Mouse (Mus musculus) cerebellum, adult 2 months (tissue): ENCODE data around the gene Exosc7. TPM values are rescaled to one million over a fixed set of nuclear protein-coding genes. Genes with fewer than 3 reads are reported as not detected.

Experiments used
- DNase-seq, 2 experiments: peaks; one replicate each; pipeline ENCODE4 v3.0.0; 2021
- H3K27ac ChIP-seq: fragments of 200-500 bp; 2 replicates; pipeline ENCODE4 v1.5.1; 2012; ENCODE audit warnings: low read length, control low read depth, inconsistent platforms; ENCODE audit not compliant: insufficient read depth
- H3K27me3 ChIP-seq: fragments of 200-500 bp; 2 replicates; pipeline ENCODE4 v1.6.1; 2012; ENCODE audit warnings: inconsistent platforms, mild to moderate bottlenecking, low read length, moderate library complexity; ENCODE audit not compliant: control insufficient read depth, insufficient read depth
- H3K4me1 ChIP-seq: fragments of 200-500 bp; 2 replicates; pipeline ENCODE4 v1.6.1; 2011; ENCODE audit warnings: low read length; ENCODE audit not compliant: control insufficient read depth, insufficient read depth
- H3K4me3 ChIP-seq: fragments of 200-500 bp; replicated peaks from 2 replicates; pipeline ENCODE3; 2011; ENCODE audit warnings: mild to moderate bottlenecking, low read depth, low read length, control low read depth; ENCODE audit not compliant: insufficient read depth
- CTCF ChIP-seq: fragments of 200-500 bp; IDR thresholded peaks from 2 replicates; pipeline ENCODE4 v1.5.1; 2011; ENCODE audit warnings: low read depth, mild to moderate bottlenecking, control low read depth, low read length, moderate library complexity, borderline replicate concordance; ENCODE audit not compliant: insufficient read depth
- POLR2A ChIP-seq: fragments of 200-500 bp; IDR thresholded peaks from 2 replicates; pipeline ENCODE4 v1.6.1; 2011; ENCODE audit warnings: low read length, control low read depth, borderline replicate concordance; ENCODE audit not compliant: insufficient read depth
- WGBS: fragments of 180-500 bp; shearing (Covaris S2); methylation state at CpG from one replicate; pipeline ENCODE4 v1.1.7; 2018; 5-methylcytosine and 5-hydroxymethylcytosine counted together
- polyA plus RNA-seq: library from polyadenylated mRNA; depleted of rRNA; stranded (reverse); fragments of >200 nt; gene quantifications from 2 replicates; pipeline ENCODE4 v1.2.3, GENCODE M21; 2012

Exosc7 gene
- polyA plus RNA-seq, 1 experiment = 57.2 TPM

GRCm38 (mm10) chr9:123124413-123124981 lies 11.5 kb downstream of the Exosc7 start:
- Histone ChIP-seq H3K4me1 (no peaks in the 10 kb centered on the region), H3K27me3 (no peaks in the 10 kb centered on the region)
- WGBS = 92% methylated on average over 2 of the region's 2 CpGs

GRCm38 (mm10) chr9:123127663-123128062 lies 14.6 kb downstream of the Exosc7 start:
- no peak for TF ChIP-seq CTCF
- TF ChIP-seq POLR2A = no peak
- Histone ChIP-seq H3K4me1 (no peaks in the 10 kb centered on the region), H3K4me3 (no peak overlapping the region), H3K27ac (no peak overlapping the region), H3K27me3 (no peaks in the 10 kb centered on the region)
- no peak for DNase-seq
- 95% methylated on average over 6 of the region's 6 CpGs for WGBS

More at GRCm38 (mm10) chr9:123124413-123124981, 11.5 kb downstream of the Exosc7 start:
- Histone ChIP-seq H3K27ac (no peak overlapping the region), H3K4me3 (no peak overlapping the region)
- no peak for TF ChIP-seq POLR2A
- no peak for TF ChIP-seq CTCF
- DNase-seq = no peak

GRCm38 (mm10) chr9:123132994-123133393 lies 20.0 kb downstream of the Exosc7 start:
- DNase-seq = no peak
- H3K4me1 ChIP-seq = no peaks in the 10 kb centered on the region
- 89% methylated on average over 3 of the region's 3 CpGs for WGBS
- H3K4me3 ChIP-seq = no peak overlapping the region
- H3K27me3 ChIP-seq = no peaks in the 10 kb centered on the region
- TF ChIP-seq CTCF = no peak
- no peak for TF ChIP-seq POLR2A
- H3K27ac ChIP-seq = no peak overlapping the region

- DNase-seq = no peak
- TF ChIP-seq CTCF = no peak
- TF ChIP-seq POLR2A = no peak
- no peak overlapping the region for H3K27ac ChIP-seq
- no peak overlapping the region for H3K4me3 ChIP-seq
- 87% methylated on average over 7 of the region's 7 CpGs for WGBS
- H3K27me3 ChIP-seq = no peaks in the 10 kb centered on the region
- no peaks in the 10 kb centered on the region for H3K4me1 ChIP-seq
Measured at GRCm38 (mm10) chr9:123136953-123137682, 24.1 kb downstream of the Exosc7 start.

GRCm38 (mm10) chr9:123138891-123139474 lies 26.0 kb downstream of the Exosc7 start:
- no peak for DNase-seq
- Histone ChIP-seq H3K27ac (no peak overlapping the region), H3K4me1 (no peaks in the 10 kb centered on the region), H3K4me3 (no peak overlapping the region), H3K27me3 (no peaks in the 10 kb centered on the region)
- TF ChIP-seq POLR2A (no peak), CTCF (no peak)
- WGBS = 29% methylated on average over 5 of the region's 5 CpGs

GRCm38 (mm10) chr9:123139887-123140614 lies 27.0 kb downstream of the Exosc7 start:
- no peak overlapping the region for H3K27ac ChIP-seq

GRCm38 (mm10) chr9:123148430-123148829 lies 35.4 kb downstream of the Exosc7 start:
- H3K4me1 ChIP-seq = no peaks in the 10 kb centered on the region
- DNase-seq = no peak
- no peak overlapping the region for H3K4me3 ChIP-seq
- WGBS = 75% methylated on average over 5 of the region's 5 CpGs
- H3K27ac ChIP-seq = no peak overlapping the region
- TF ChIP-seq POLR2A = no peak
- TF ChIP-seq CTCF = no peak
- no peaks in the 10 kb centered on the region for H3K27me3 ChIP-seq

More at GRCm38 (mm10) chr9:123139887-123140614, 27.0 kb downstream of the Exosc7 start:
- H3K27me3 ChIP-seq = no peaks in the 10 kb centered on the region
- no peaks in the 10 kb centered on the region for H3K4me1 ChIP-seq
- DNase-seq = no peak
- no peak for TF ChIP-seq CTCF
- no peak for TF ChIP-seq POLR2A
- no peak overlapping the region for H3K4me3 ChIP-seq
- 41% methylated on average over 4 of the region's 4 CpGs for WGBS
